Mouse (Mus musculus): ENCODE measurements at regions not wholly inside any gene's neighbourhood (a gene's known extent, or its start where the extent isn't known, plus 50 kb on each side); places are given as distances from the start of the nearest gene placed in this dataset.

DNA sequence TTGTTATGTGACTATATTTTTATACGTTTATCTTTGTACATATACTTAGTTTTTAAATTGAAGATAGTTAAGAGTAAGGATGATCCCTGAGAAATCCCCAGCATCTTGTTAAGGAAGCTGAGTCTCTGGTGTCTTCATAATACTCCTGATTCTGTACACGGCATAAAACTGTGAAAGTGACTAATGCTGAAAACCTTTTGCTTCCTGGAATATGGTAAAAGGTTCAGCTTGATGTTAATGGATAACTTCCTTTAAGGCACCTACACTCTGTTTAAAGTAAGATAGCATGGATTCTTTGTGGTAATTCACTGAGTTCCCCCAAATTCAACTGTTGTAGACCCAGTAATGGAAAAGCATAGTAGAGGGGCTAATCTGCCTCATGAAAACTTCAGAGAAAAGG is 67.2 kb upstream of the Rgs1 start:
- no peak for DNase-seq

GRCm38 (mm10) chr1:144314382-144314781 is 65.3 kb upstream of the Rgs1 start:
- DNase-seq, result no peak

DNA sequence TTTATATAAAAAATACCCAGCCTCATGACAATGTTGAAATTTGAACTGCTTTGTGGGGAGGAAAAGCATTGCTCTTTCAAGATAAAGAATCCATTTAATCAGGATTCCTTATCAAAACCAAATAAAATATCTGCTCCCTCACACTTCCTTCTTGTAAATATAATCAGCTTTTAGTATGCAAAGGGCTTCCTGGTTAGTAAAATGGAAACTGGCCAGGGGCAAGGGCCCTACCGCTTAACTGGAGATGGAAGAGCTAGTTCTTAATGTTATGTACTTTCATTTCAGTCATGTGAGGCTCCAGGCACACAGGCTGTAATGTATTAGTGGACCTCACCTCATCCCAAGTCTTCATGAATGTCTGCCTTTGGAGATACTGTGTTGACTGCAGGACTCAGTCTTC is 64.3 kb upstream of the Rgs1 start:
- DNase-seq, result no peak

- DNase-seq, result no peak
Measured at GRCm38 (mm10) chr1:144309901-144310300, 60.9 kb upstream of the Rgs1 start.

DNA sequence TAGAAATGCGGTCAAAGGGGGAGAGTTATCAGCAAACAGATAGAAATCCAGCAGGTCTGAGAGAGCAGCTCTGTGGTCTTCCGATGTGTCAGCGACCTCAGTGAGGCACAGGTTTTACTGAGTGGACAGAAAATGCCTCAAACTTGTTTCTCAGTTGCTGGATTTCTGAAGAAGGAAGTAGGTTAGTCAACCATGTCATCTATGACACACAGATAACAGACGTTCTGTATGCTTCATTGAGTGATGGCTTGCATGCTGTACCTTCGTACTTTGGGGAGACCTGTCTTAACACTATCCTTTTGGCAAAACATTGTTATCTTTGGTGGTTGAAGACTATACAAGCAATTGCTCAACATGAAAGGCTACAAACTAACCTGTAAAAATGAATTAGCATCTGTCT is 59.3 kb upstream of the Rgs1 start:
- DNase-seq, result no peak

DNA sequence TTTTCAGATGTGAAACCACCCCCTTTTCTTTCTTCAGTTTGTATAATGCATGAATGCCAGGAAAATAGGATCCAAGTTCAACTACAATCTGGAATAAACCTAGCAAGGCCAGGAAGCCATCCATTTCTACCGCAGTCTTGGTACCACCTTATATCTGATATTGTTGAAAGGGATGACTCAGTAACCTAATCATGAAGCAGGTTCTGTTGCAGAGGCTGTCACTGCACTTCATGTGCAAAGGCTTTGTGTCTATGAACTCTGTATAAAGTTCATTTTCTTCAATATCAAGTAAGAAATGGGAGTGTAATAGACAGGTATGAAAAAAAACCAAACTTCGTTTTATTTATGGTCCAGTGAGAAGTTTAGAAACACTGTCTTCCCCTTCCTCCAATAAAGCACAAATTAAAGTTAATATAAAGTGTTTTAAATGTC is 58.8 kb upstream of the Rgs1 start:
- DNase-seq, result no peak

DNA sequence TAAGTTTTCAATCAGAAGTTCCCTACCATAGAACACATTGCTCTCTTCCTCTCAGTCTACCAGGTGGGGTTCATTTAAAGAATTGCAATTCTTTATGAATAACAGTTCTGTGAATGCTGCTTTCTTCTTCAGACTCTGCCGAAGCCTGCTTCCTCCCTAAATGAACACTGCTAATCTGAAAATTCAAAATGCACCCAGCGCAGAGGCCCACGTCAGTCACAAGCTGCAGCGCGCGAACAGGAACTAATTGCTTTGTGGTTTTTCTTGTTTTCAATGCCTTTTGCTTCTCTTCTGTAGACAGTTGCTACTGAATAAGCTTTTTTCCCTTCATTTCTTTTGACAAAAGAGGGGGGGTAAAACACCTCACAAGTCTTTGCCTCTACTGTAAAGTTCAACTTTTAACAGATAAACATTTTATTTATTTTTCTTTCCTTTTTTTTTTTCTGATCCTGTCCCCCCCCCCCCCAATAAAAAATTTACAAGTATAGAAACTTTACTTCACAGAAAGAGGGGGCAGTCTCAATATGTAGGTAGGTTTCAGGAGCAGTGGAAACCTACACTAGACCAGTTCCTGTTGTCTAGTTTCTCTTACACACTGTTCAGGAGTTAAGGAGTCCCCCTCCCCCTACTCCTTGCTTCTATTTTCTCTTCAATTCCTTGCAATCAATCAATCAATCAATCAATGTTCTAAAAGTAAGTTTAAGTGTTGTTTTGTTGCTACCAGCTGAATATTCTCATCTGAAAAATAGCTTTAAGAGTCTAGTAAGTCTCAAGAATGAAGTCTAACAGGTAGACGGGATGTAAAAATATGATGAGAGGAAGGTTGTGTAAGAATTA is 58.2 kb upstream of the Rgs1 start:
- DNase-seq, result no peak

DNA sequence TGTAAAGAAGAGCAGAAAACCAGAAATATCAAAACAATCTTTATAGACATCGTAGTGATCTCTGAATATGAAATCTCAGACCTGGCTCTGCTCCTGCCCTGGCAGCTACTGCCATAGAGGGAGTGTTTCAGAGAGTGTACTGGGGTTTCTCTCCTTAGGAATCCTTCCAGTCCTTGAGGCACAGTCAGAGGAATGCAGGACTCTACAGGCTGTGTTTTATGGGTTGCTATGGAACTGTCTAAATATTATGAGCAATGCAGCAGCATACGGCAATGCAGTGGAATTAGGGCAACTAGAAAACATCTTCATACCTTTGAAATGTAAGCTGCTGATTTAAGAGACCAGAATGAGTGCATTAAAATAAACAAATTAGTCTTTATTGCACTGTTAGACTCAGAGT is 57.2 kb upstream of the Rgs1 start:
- peak; percentile 22 for DNase-seq

GRCm38 (mm10) chr1:144300670-144301069 is 51.6 kb upstream of the Rgs1 start:
- DNase-seq, result no peak

Measured in heart, postnatal 4 days (tissue).